Mouse (Mus musculus): ENCODE measurements around the gene Cep19.

GRCm38 (mm10) chr16:32135842-32136357 is 36.3 kb downstream of the Cep19 start:
- TF ChIP-seq CTCF (IDR thresholded peaks at IDR 0.05; ENCODE audit: low read depth) (no peak), EP300 (optimal IDR thresholded peaks at IDR 0.05) (no peak)
